In the genomic region with DNA sequence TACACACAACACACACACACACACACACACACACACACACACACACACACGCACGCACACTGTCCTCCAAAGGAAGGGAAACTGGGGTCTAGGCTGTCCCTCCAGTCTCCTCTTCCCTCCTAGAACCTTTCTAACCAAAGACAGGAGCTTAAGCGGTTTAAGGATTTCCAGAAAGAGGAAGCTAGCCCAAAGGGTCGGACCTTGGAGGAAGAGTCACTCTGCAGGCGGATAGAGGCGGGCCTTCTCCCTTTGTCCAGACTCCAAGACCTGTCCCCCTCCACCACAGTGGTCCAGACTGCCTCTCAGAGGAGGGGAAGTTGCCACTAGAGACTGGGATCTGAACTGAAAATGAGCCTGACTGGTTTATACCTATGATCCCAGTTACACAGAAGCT, we compare ENCODE assay signal across 8 mouse cellular contexts. TPM values are rescaled to one million over a fixed set of nuclear protein-coding genes. Genes with fewer than 3 reads are reported as not detected.
A peak's percentile ranks its signal among the peaks of the same experiment; 100 is the strongest.
DNase-seq lines count a peak whose midpoint lies in the region; ATAC-seq and TF ChIP-seq lines count a peak whose summit lies in the region.
"Had no signal": no experiment of that assay in that cellular context is flagged by ENCODE, and none has a peak within 500 bp of the region (broad histone marks: within the 10 kb centered on the region; RNA-seq: fewer than 3 reads in every experiment).

No protein-coding gene starts in this region.

- peaks cover 53% of the 10 kb centered on the region for H3K36me3 ChIP-seq in E14TG2a.4 (ENCODE audit: insufficient read depth, low read length)
- H3K36me3 ChIP-seq in heart, embryonic 13.5 days: peaks cover 22% of the 10 kb centered on the region
- H3K36me3 ChIP-seq in liver, embryonic 13.5 days: peaks cover 4% of the 10 kb centered on the region; the same call in 1 of the 2 replicates

- TF ChIP-seq CTCF in E14TG2a.4 (conservative IDR thresholded peaks at IDR 0.05; ENCODE audit: low read length): no peak

- H3K4me1 ChIP-seq in E14TG2a.4 (replicated peaks; ENCODE audit: low read depth, low read length): peaks cover 84% of the 10 kb centered on the region
- H3K4me1 ChIP-seq in heart, embryonic 13.5 days: peaks cover 49% of the 10 kb centered on the region
- peaks cover 69% of the 10 kb centered on the region for H3K4me1 ChIP-seq in liver, embryonic 13.5 days (replicated peaks)

- ATAC-seq in heart, embryonic 13.5 days (ENCODE audit: extremely low read depth, insufficient number of reproducible peaks, low FRiP score, low TSS enrichment): no peak
- no peak for ATAC-seq in liver, embryonic 13.5 days (ENCODE audit: low read depth)

- 50% methylated on average over 6 of the region's 6 CpGs for WGBS in heart, embryonic 13.5 days
- 37% methylated on average over 6 of the region's 6 CpGs for WGBS in liver, embryonic 13.5 days (ENCODE audit: insufficient replicate concordance)

- peak overlapping the region; percentile 41 for H3K9ac ChIP-seq in heart, embryonic 13.5 days
- no peak overlapping the region for H3K9ac ChIP-seq in liver, embryonic 13.5 days

- H3K4me2 ChIP-seq in heart, embryonic 13.5 days: peak overlapping the region; percentile 76
- H3K4me2 ChIP-seq in liver, embryonic 13.5 days: peak overlapping the region; percentile 12

- peak overlapping the region; percentile 16; the same call in 1 of the 2 replicates for H3K27ac ChIP-seq in heart, embryonic 13.5 days (replicated peaks)
- peak overlapping the region; percentile 4; the same call in 1 of the 2 replicates for H3K27ac ChIP-seq in liver, embryonic 13.5 days

- no peaks in the 10 kb centered on the region for H3K9me3 ChIP-seq in E14TG2a.4 (ENCODE audit: low read length)
- H3K9me3 ChIP-seq in heart, embryonic 13.5 days: no peaks in the 10 kb centered on the region
- H3K9me3 ChIP-seq in liver, embryonic 13.5 days (replicated peaks): no peaks in the 10 kb centered on the region

- no peaks in the 10 kb centered on the region for H3K27me3 ChIP-seq in E14TG2a.4 (ENCODE audit: insufficient read depth, low read length)
- H3K27me3 ChIP-seq in heart, embryonic 13.5 days (replicated peaks): no peaks in the 10 kb centered on the region
- peaks cover 14% of the 10 kb centered on the region; the same call in 1 of the 2 replicates for H3K27me3 ChIP-seq in liver, embryonic 13.5 days

- H3K4me3 ChIP-seq in E14TG2a.4 (replicated peaks; ENCODE audit: low read length): peak overlapping the region; percentile 50; the same call in 1 of the 2 replicates
- H3K4me3 ChIP-seq in heart, embryonic 13.5 days: peak overlapping the region; percentile 92
- H3K4me3 ChIP-seq in liver, embryonic 13.5 days (replicated peaks): 0 out of 2 replicates have a peak overlapping the region, but pooled peaks have one; percentile 2
- H3K4me3 ChIP-seq: erythroblast, embryonic 14.5 days had no signal

- peak; percentile 57 for DNase-seq in 3T3-L1 (ENCODE audit: low read depth, low spot score)
- DNase-seq in liver, embryonic 13.5 days: no peak
- no peak for DNase-seq in c-Kit-positive CD71-positive TER-119-positive erythroid progenitor cells, embryonic 14.5 days (ENCODE audit: low spot score)
- no peak for DNase-seq in thymus, postnatal 14 days
- DNase-seq in ovary, postnatal 10 days (ENCODE audit: low spot score): no peak

RNA-seq across cellular contexts. Expression of a gene that starts 2.9 kb away (rescaled TPM):
- polyA plus RNA-seq in heart, embryonic 13.5 days (2015; fragmentation: Nextera tagmentation; extraction: Ambion mirVana): 19.4 and 21.9 TPM in 2 replicates
- 4.7 and 4.8 TPM in 2 replicates for polyA plus RNA-seq in liver, embryonic 13.5 days (2015; fragmentation: Nextera tagmentation; extraction: Ambion mirVana)

RNA-seq across cellular contexts. Expression of a gene that starts 14.0 kb away (rescaled TPM):
- polyA plus RNA-seq in heart, embryonic 13.5 days (2015; fragmentation: Nextera tagmentation; extraction: Ambion mirVana): 58.7 and 59.8 TPM in 2 replicates
- polyA plus RNA-seq in liver, embryonic 13.5 days (2015; fragmentation: Nextera tagmentation; extraction: Ambion mirVana): 63.3 and 75.0 TPM in 2 replicates

RNA-seq across cellular contexts. Expression of a gene that starts 28.9 kb away (rescaled TPM):
- 124 and 139 TPM in 2 replicates for polyA plus RNA-seq in heart, embryonic 13.5 days (2015; fragmentation: Nextera tagmentation; extraction: Ambion mirVana)
- polyA plus RNA-seq in liver, embryonic 13.5 days (2015; fragmentation: Nextera tagmentation; extraction: Ambion mirVana): 81.2 and 84.0 TPM in 2 replicates

RNA-seq across cellular contexts. Expression of a gene that starts 42.1 kb away (rescaled TPM):
- 11.6 and 11.9 TPM in 2 replicates for polyA plus RNA-seq in heart, embryonic 13.5 days (2015; fragmentation: Nextera tagmentation; extraction: Ambion mirVana)
- 9.6 and 9.7 TPM in 2 replicates for polyA plus RNA-seq in liver, embryonic 13.5 days (2015; fragmentation: Nextera tagmentation; extraction: Ambion mirVana)

RNA-seq across cellular contexts. Expression of a gene that starts 55.5 kb away (rescaled TPM):
- 3.1 and 8.3 TPM in 2 replicates for polyA plus RNA-seq in heart, embryonic 13.5 days (2015; fragmentation: Nextera tagmentation; extraction: Ambion mirVana)
- 244 and 254 TPM in 2 replicates for polyA plus RNA-seq in liver, embryonic 13.5 days (2015; fragmentation: Nextera tagmentation; extraction: Ambion mirVana)

Comparison
In these comparisons a context has a peak if more than half of its experiments do, and no peak if none do; other contexts are left out.
1. H3K4me3 ChIP-seq: peak in every context shown above with its lines; median percentile 92 in heart, embryonic 13.5 days; 50 in E14TG2a.4; 2 in liver, embryonic 13.5 days.